Mouse (Mus musculus) cerebellum, adult 2 months (tissue): ENCODE data around the gene Erbb4. TPM values are rescaled to one million over a fixed set of nuclear protein-coding genes. Genes with fewer than 3 reads are reported as not detected.

Experiments
- DNase-seq, 2 experiments: peaks; one replicate each; pipeline ENCODE4 v3.0.0; 2021
- H3K27ac ChIP-seq: fragments of 200-500 bp; 2 replicates; pipeline ENCODE4 v1.5.1; 2012; ENCODE audit warnings: low read length, control low read depth, inconsistent platforms; ENCODE audit not compliant: insufficient read depth
- H3K27me3 ChIP-seq: fragments of 200-500 bp; 2 replicates; pipeline ENCODE4 v1.6.1; 2012; ENCODE audit warnings: inconsistent platforms, mild to moderate bottlenecking, low read length, moderate library complexity; ENCODE audit not compliant: control insufficient read depth, insufficient read depth
- H3K4me1 ChIP-seq: fragments of 200-500 bp; 2 replicates; pipeline ENCODE4 v1.6.1; 2011; ENCODE audit warnings: low read length; ENCODE audit not compliant: control insufficient read depth, insufficient read depth
- H3K4me3 ChIP-seq: fragments of 200-500 bp; replicated peaks from 2 replicates; pipeline ENCODE3; 2011; ENCODE audit warnings: mild to moderate bottlenecking, low read depth, low read length, control low read depth; ENCODE audit not compliant: insufficient read depth
- CTCF ChIP-seq: fragments of 200-500 bp; IDR thresholded peaks from 2 replicates; pipeline ENCODE4 v1.5.1; 2011; ENCODE audit warnings: low read depth, mild to moderate bottlenecking, control low read depth, low read length, moderate library complexity, borderline replicate concordance; ENCODE audit not compliant: insufficient read depth
- POLR2A ChIP-seq: fragments of 200-500 bp; IDR thresholded peaks from 2 replicates; pipeline ENCODE4 v1.6.1; 2011; ENCODE audit warnings: low read length, control low read depth, borderline replicate concordance; ENCODE audit not compliant: insufficient read depth
- WGBS: fragments of 180-500 bp; shearing (Covaris S2); methylation state at CpG from one replicate; pipeline ENCODE4 v1.1.7; 2018; 5-methylcytosine and 5-hydroxymethylcytosine counted together
- polyA plus RNA-seq: library from polyadenylated mRNA; depleted of rRNA; stranded (reverse); fragments of >200 nt; gene quantifications from 2 replicates; pipeline ENCODE4 v1.2.3, GENCODE M21; 2012

Gene Erbb4
- polyA plus RNA-seq, 1 experiment = 7.6 TPM

GRCm38 (mm10) chr1:68762456-68762855, 345.4 kb downstream of the Erbb4 start:
- Histone ChIP-seq H3K27me3 (no peaks in the 10 kb centered on the region), H3K27ac (no peak overlapping the region), H3K4me1 (no peaks in the 10 kb centered on the region; the same call in 1 of the 2 replicates), H3K4me3 (no peak overlapping the region)
- 82% methylated on average over 5 of the region's 5 CpGs for WGBS
- TF ChIP-seq CTCF (no peak), POLR2A (no peak)
- no peak for DNase-seq

- H3K27me3 ChIP-seq = no peaks in the 10 kb centered on the region
- H3K27ac ChIP-seq = no peak overlapping the region
- peaks cover 3% of the 10 kb centered on the region; the same call in 1 of the 2 replicates for H3K4me1 ChIP-seq
- TF ChIP-seq CTCF (no peak), POLR2A (0 out of 2 replicates have a peak, but pooled peaks have one; percentile 17)
- DNase-seq = peak; percentile 94 to 97
- no peak overlapping the region for H3K4me3 ChIP-seq
- WGBS = 8% methylated on average over 1 of the region's 1 CpGs
Measured at GRCm38 (mm10) chr1:68748976-68749375, 358.9 kb downstream of the Erbb4 start.

GRCm38 (mm10) chr1:68681478-68681877, 426.4 kb downstream of the Erbb4 start:
- Histone ChIP-seq H3K27me3 (no peaks in the 10 kb centered on the region), H3K4me1 (no peaks in the 10 kb centered on the region), H3K4me3 (no peak overlapping the region), H3K27ac (no peak overlapping the region)
- no peak for DNase-seq
- TF ChIP-seq CTCF (no peak), POLR2A (no peak)

- H3K27me3 ChIP-seq = no peaks in the 10 kb centered on the region
- H3K4me3 ChIP-seq = no peak overlapping the region
- H3K4me1 ChIP-seq = no peaks in the 10 kb centered on the region
- no peak overlapping the region for H3K27ac ChIP-seq
- no peak for DNase-seq
- TF ChIP-seq POLR2A (no peak), CTCF (no peak)
- WGBS = 99% methylated on average over 4 of the region's 4 CpGs
Measured at GRCm38 (mm10) chr1:68674667-68675066, 433.2 kb downstream of the Erbb4 start.

- DNase-seq = no peak
- 89% methylated on average over 10 of the region's 10 CpGs for WGBS
- H3K4me3 ChIP-seq = no peak overlapping the region
- H3K27ac ChIP-seq = no peak overlapping the region
- no peaks in the 10 kb centered on the region for H3K27me3 ChIP-seq
- H3K4me1 ChIP-seq = no peaks in the 10 kb centered on the region
- TF ChIP-seq CTCF (no peak), POLR2A (no peak)
Measured at GRCm38 (mm10) chr1:68666831-68667601, 440.8 kb downstream of the Erbb4 start.

DNA sequence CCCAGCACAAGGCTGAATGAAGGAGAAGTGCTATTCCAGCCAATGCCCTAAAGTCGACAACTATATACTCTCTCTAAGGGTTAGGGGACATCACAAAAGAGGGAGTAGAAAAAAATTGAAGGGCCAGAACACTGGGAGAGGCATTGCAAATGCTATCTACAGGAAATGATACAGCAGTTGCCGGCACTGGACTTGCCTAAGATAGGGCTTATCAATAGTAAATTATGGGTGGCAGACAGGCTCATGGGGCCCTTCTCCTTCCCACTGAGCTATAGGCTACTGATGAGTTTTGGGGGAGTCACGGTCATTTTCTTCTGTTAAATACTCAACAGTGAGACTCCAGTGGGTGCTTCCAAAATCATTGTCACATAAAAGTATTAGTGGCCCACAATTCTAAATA, 517.4 kb downstream of the Erbb4 start:
- H3K27ac ChIP-seq = no peak overlapping the region
- H3K4me1 ChIP-seq = no peaks in the 10 kb centered on the region
- no peaks in the 10 kb centered on the region for H3K27me3 ChIP-seq
- H3K4me3 ChIP-seq = no peak overlapping the region
- WGBS = 97% methylated on average over 3 of the region's 3 CpGs
- no peak for DNase-seq
- TF ChIP-seq CTCF = no peak
- TF ChIP-seq POLR2A = no peak

DNA sequence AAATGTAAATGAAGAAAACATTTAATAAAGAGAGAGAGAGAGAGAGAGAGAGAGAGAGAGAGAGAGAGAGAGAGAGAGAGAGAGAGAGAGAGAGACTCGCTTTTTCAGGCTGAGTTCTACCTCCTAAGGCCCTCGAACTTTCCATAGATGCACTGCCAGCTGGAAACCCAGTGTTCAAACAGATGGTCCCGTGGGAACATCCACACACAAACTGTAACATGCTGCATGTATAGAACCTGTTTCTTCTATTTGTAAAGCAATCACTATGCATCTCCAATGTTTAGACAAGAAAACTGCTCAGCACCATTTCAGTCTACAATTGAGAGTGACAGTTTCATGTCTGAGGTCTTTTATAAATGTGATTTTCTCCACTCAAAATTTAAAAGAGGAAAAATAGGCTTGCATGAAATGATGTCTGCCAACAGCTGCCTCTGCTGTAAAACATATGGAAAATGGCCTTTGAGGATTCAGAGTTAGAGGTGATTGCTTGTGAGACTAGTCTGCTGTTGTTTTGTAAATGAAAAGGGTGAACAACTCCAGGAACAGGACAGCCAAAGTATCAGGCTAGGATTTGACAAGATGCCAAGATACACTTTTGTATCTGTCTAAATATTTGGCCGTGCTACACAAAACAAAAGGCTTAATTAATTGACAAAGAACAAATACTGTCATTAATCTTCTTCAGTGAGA, 533.9 kb downstream of the Erbb4 start:
- H3K4me3 ChIP-seq = no peak overlapping the region
- H3K27ac ChIP-seq = no peak overlapping the region
- TF ChIP-seq CTCF (no peak), POLR2A (no peak)
- no peaks in the 10 kb centered on the region for H3K4me1 ChIP-seq
- no peak for DNase-seq
- WGBS = 44% methylated on average over 4 of the region's 4 CpGs
- H3K27me3 ChIP-seq = no peaks in the 10 kb centered on the region

DNA sequence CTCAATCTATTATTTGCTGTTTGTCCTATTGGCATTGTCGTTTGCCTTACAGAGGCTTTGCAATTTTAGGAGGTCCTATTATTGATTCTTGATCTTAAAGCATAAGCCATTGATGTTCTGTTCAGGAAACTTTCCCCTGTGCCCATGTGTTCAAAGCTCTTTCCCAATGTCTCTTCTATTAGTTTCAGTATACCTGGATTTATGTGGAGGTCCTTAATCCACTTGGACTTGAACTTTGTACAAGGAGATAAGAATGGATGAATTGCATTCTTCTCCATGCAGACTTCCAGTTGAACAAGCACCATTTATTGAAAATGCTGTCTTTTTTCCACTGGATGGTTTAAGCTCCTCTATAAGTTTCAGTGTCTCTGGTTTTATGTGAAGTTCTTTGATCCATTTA, 536.9 kb downstream of the Erbb4 start:
- Histone ChIP-seq H3K4me3 (no peak overlapping the region), H3K27ac (no peak overlapping the region), H3K4me1 (no peaks in the 10 kb centered on the region), H3K27me3 (no peaks in the 10 kb centered on the region)
- DNase-seq = no peak
- WGBS = 84% methylated on average over 1 of the region's 1 CpGs
- TF ChIP-seq POLR2A (no peak), CTCF (no peak)
